Mouse (Mus musculus) c-Kit-positive CD71-positive TER-119-positive erythroid progenitor cells, embryonic 14.5 days (primary cell): ENCODE measurements around the gene Oca2.

Source experiments
- DNase-seq: peaks from one replicate; pipeline ENCODE4 v3.0.0-alpha.2; 2013; ENCODE audit warnings: low spot score

Oca2 gene

GRCm38 (mm10) chr7:56382706-56383105, 143.1 kb downstream of the Oca2 start:
- DNase-seq, result no peak

DNA sequence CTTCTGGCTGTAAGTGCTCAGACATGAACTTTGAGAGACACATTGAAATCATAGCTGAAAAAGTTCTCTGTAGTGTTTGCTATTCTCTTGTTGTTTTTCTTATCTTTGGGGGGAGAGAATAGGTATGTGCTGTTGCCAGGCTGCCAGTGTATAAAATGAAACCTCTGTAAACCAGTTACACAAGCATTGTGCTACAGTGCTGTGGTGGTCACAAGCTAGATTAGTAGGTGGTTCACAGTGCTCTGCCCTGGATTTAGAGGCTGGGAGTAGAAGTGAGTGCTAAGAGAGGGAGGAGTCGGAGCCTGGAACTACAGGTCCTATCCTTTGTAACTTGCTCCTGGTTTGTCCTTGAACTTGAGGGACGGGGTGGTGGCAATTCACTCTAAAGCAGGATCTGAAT, 148.7 kb downstream of the Oca2 start:
- no peak for DNase-seq

GRCm38 (mm10) chr7:56418182-56418836, 178.7 kb downstream of the Oca2 start:
- DNase-seq, result no peak

- no peak for DNase-seq
Measured at GRCm38 (mm10) chr7:56419253-56419844, 179.8 kb downstream of the Oca2 start.

GRCm38 (mm10) chr7:56421946-56422345, 182.4 kb downstream of the Oca2 start:
- no peak for DNase-seq

GRCm38 (mm10) chr7:56423548-56423947, 184.0 kb downstream of the Oca2 start:
- no peak for DNase-seq

- no peak for DNase-seq
Measured at GRCm38 (mm10) chr7:56460814-56461520, 221.4 kb downstream of the Oca2 start.

DNA sequence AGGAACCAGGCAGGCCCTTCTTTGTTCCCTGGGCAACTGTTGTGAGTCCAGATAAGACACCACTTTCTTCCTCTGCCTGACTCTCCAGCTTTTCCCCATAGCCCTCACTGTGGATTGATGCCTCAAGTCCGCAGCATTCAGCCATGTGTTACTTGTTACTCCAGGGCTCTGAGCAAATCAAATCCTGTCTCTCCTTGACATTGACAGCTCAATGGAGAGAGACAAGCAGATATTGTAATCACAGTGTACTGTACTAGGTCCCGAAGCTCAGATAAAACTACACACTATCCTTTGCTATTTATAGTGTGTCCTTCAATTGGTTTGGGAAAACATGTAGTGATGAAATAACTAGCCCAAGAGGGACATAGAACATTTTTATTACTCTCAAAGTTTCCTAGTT, 258.7 kb downstream of the Oca2 start:
- DNase-seq, result no peak

GRCm38 (mm10) chr7:56499319-56499718, 259.8 kb downstream of the Oca2 start:
- no peak for DNase-seq

DNA sequence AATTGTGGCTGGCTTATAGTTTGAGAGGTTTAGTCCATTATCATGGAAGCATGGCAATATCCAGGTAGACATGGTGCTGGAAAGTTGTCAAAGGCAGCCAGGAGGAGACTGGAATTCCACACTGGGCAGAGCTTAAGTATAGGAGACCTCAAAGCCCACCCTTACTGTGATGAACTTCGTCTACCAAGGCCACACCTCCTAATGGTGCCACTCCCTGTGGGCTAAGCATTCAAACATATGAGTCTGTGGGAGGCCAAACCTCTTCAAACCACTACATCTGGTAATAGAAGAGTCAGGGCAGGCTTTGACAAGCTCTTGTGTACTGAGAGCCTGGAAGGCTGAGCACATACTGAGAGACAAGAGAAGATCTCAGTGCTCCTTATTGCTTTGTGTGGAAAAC, 260.2 kb downstream of the Oca2 start:
- DNase-seq, result no peak

DNA sequence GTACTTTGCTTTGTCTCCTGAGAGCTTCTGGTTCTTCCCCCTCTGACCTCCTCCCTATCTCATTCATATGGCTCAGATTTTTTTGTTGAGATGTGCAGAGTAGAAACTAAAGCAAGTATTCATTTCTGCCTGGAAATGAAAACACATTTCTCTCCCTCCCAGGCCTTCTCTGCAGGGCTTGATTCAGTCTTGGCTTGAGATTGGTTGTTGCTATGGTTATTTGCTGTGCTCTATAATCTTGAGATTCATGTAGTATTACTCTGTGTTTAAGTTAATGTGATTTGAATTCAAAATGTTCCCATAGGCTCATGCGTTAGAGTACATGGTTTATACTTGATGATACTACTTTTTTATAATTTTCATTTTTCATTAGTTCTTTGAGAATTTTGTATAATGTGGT, 260.9 kb downstream of the Oca2 start:
- DNase-seq, result no peak

- DNase-seq, result no peak
Measured at GRCm38 (mm10) chr7:56518581-56518980, 279.0 kb downstream of the Oca2 start.

GRCm38 (mm10) chr7:56519741-56520140, 280.2 kb downstream of the Oca2 start:
- no peak for DNase-seq

- no peak for DNase-seq
Measured at GRCm38 (mm10) chr7:56534856-56535255, 295.3 kb downstream of the Oca2 start.

DNA sequence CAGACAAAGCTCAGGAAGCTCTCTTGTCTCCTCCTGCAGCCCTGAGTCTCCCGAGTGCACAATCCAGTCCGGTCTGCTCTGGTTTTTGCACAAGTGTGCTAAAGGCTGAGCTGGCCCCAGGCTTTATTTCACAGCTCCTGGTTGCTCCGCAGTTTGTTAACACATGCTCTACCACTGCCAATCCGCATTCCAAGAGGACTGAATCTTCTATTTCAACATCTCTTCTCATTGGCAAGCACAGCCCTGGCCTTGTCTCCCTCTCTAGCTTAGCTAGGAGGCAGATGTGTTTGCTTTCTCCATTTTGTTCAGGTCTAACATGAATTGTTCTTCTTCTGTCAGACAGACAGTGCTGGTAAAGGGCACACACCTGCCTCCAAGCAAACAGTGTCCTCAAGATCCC, 309.7 kb downstream of the Oca2 start:
- DNase-seq, result no peak

DNA sequence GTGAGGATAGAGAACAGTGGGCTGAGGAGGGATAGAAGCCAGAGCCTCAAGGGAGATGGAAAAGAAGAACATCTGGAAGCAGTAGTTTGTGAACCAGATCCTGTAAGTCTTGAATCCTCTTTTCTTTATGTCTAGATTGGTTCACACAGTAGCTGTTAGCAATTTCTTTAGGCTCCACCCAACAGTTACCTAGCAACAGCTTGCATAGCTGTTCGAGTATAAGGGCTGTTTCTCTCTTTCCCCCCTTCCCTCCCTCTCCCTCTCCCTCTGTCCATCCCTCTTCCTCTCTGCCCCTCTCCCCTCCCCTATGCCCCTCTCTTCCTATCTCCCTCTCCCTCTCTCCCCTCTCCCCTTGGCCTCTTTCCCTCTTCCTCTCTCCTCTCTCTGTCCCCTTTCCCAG, 312.2 kb downstream of the Oca2 start:
- DNase-seq, result no peak
